Mouse (Mus musculus): ENCODE measurements around the gene Tmem94. TPM values are rescaled to one million over a fixed set of nuclear protein-coding genes. Genes with fewer than 3 reads are reported as not detected.
A peak's percentile ranks its signal among the peaks of the same experiment; 100 is the strongest.

Tmem94 gene
- polyA plus RNA-seq, 1 experiment from 2014 or later: 36.8 TPM

DNA sequence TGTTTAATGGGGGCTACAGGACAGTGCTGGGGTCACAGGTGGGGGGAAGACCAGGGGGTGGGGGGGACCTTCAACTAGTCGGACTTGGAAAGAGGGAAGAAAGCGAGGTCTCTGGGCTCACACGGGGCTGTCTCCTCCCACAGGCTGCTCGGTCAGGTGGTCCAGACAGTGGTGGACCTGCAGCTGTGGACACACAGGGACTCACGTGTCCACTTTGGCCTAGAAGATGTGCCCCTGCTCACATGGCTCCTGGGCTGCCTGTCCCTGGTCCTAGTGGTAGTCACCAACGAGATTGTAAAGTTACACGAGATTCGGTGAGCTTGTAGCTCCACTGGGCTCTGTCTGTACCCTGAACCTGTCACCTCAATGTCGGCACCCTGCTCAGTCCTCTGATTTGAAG is 32.4 kb downstream of the Tmem94 start:
- H3K36me3 ChIP-seq (replicated peaks): peaks cover 100% of the 10 kb centered on the region
- H3K9me3 ChIP-seq: no peaks in the 10 kb centered on the region
- H3K4me3 ChIP-seq: no peak overlapping the region
- H3K27me3 ChIP-seq (ENCODE audit: poor library complexity, severe bottlenecking): no peaks in the 10 kb centered on the region
- no peak for DNase-seq (ENCODE audit: extremely low spot score, low spot score)
- 87% methylated on average over 9 of the region's 9 CpGs for WGBS
- no peak overlapping the region for H3K27ac ChIP-seq
- 0 out of 2 replicates have a peak, but pooled peaks cover 4% of the 10 kb centered on the region for H3K4me1 ChIP-seq

DNA sequence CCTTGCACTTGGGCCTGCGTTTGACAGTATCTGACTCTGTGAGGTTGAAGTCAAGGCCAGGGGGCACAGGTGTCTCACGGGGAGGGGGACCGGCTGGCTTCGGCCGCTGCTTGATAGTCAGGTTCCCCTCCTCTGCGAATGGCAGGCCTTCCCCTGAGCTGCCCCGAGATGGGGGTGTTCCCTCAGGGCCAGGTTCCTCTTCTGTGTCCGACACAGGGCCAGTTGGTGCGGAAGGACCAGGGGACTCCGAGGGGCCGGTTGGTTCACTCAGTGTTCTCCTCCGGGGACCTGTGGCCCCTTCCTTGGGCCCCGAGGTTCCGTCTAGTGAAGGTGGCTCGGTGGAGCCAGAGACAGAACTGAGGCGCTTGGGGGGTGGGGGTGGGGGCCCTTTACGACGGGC is 35.7 kb downstream of the Tmem94 start:
- WGBS: 93% methylated on average over 18 of the region's 18 CpGs
- Histone ChIP-seq H3K4me1 (no peaks in the 10 kb centered on the region), H3K9me3 (no peaks in the 10 kb centered on the region), H3K4me3 (no peak overlapping the region), H3K36me3 (replicated peaks) (peaks cover 98% of the 10 kb centered on the region), H3K27ac (0 out of 2 replicates have a peak overlapping the region, but pooled peaks have one; percentile 36), H3K27me3 (ENCODE audit: poor library complexity, severe bottlenecking) (no peaks in the 10 kb centered on the region)
- DNase-seq (ENCODE audit: extremely low spot score, low spot score): no peak

DNA sequence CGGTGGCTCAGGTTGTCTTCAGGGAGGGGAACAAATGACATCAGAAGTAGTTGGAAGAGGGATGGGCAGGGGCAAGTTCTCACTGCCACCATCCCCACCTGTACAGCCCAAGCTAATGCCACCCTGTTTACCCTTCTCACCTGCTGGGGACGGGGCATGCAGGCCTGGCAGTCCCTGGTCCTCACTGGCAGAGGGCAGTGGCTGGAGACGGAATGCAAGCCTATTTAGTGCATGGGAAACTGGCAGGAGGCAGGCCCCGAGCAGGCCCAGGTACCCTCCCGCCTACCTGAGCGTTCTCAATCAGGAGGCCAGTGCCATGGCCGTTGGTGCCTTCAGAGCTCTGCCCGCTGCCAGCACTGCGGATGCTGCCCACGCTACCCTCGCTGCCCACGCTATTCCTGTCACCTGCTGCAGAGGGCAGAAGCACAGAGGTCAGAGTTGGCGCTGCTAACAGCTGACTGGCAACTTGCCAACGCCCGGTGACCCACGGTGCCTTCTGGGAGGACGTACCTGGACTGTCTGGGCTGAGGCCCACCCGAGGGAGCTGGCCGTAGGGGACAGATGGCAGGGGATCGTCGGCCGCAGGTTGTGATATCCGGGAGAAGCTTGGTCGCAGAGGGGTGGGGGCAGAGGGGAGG is 38.0 kb downstream of the Tmem94 start:
- H3K27me3 ChIP-seq (ENCODE audit: poor library complexity, severe bottlenecking): no peaks in the 10 kb centered on the region
- no peak for DNase-seq (ENCODE audit: extremely low spot score, low spot score)
- WGBS: 95% methylated on average over 24 of the region's 24 CpGs
- H3K27ac ChIP-seq: no peak overlapping the region
- H3K4me1 ChIP-seq: peaks cover 16% of the 10 kb centered on the region
- peaks cover 98% of the 10 kb centered on the region for H3K36me3 ChIP-seq (replicated peaks)
- H3K9me3 ChIP-seq: no peaks in the 10 kb centered on the region
- H3K4me3 ChIP-seq: no peak overlapping the region

DNA sequence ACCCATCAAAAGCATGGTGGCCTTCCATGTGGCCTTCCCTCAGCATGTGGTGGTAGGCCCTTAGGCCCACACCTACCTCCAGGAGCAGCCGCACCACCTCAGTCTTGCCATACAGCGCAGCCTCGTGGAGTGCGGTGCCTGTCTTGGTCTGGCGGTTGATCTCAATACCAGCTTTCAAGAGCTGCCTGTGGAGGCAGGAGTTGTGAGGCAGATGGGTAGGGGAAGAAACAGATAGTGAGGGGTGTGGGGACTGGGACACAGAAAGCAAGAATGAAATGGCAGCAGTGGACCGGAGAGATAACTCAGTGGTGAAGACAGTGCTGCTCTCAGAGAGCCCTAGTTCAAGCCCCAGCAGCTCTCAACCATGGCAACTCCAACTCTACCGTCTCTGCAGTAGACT is 39.8 kb downstream of the Tmem94 start:
- no peaks in the 10 kb centered on the region for H3K27me3 ChIP-seq (ENCODE audit: poor library complexity, severe bottlenecking)
- peaks cover 34% of the 10 kb centered on the region for H3K4me1 ChIP-seq
- no peak for DNase-seq (ENCODE audit: extremely low spot score, low spot score)
- no peak overlapping the region for H3K4me3 ChIP-seq
- peak overlapping the region; percentile 12; the same call in 1 of the 2 replicates for H3K27ac ChIP-seq
- H3K9me3 ChIP-seq: no peaks in the 10 kb centered on the region
- 94% methylated on average over 7 of the region's 7 CpGs for WGBS
- peaks cover 96% of the 10 kb centered on the region for H3K36me3 ChIP-seq (replicated peaks)

DNA sequence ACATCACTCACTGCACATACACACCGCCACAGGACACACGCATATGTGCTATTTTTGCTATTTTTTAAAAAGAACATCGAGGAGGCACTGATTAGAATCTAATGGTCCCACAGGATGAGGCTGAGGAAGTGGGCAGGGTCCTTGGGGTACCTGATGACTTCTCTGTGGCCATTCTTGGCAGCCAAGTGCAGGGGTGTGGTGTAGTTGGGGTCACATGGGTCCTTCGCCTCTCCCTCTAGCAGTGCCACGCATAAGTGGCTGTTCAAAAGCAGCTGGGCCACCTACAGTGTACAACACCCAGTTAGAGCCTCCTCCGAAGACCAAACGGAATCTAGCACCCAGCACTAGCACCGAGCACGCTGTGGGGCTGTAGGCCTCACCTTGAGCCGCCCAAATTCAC is 40.9 kb downstream of the Tmem94 start:
- DNase-seq (ENCODE audit: extremely low spot score, low spot score): no peak
- WGBS: 91% methylated on average over 10 of the region's 10 CpGs
- Histone ChIP-seq H3K27me3 (ENCODE audit: poor library complexity, severe bottlenecking) (no peaks in the 10 kb centered on the region), H3K36me3 (replicated peaks) (peaks cover 96% of the 10 kb centered on the region), H3K4me3 (no peak overlapping the region), H3K4me1 (peaks cover 45% of the 10 kb centered on the region), H3K9me3 (no peaks in the 10 kb centered on the region), H3K27ac (0 out of 2 replicates have a peak overlapping the region, but pooled peaks have one; percentile 45)

DNA sequence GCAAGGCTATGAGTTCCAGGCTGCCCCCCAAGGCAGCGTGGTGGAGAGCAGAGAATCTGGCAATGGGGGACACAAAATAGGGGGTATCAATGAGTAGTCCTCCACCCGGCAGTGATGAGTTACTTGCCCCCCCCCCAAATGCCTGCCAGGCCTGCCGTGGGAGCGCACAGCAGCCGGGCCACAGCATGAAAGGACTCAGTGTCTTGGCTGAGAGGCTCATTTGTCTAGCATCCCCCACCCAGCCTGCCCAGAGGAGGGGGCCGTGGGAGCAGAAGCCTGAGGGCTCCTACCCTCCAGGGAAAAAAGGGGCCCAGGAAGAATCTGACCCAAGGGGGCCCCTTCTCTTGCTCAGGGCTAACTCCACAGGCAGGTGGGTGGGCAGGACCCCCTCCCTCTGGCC is 42.1 kb downstream of the Tmem94 start:
- no peaks in the 10 kb centered on the region for H3K27me3 ChIP-seq (ENCODE audit: poor library complexity, severe bottlenecking)
- H3K9me3 ChIP-seq: no peaks in the 10 kb centered on the region
- H3K36me3 ChIP-seq (replicated peaks): peaks cover 95% of the 10 kb centered on the region
- DNase-seq (ENCODE audit: extremely low spot score, low spot score): no peak
- 90% methylated on average over 6 of the region's 6 CpGs for whole genome bisulfite sequencing
- H3K27ac ChIP-seq: peak overlapping the region; percentile 78
- peak overlapping the region; percentile 18; the same call in 1 of the 2 replicates for H3K4me3 ChIP-seq
- H3K4me1 ChIP-seq: peaks cover 57% of the 10 kb centered on the region

DNA sequence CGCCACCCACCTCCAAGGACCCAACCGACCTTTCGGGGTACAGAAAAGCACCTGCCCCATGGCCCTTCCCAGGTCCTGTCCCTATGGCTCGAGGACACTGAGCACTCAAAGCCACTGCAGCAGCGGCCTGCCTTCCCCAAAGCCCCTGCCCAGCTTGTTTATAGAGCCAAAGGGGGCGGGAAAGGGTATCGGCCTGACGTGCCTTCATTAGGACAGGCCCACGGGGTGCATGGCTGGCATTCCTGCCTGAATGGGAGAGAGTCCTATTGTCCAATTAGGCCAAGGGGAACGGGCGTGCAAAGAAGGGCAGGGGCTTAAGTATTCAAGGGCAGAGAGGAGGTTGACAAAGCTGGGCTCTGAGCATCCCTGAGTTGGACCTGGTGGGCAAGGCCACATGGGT is 42.7 kb downstream of the Tmem94 start:
- DNase-seq (ENCODE audit: extremely low spot score, low spot score): no peak
- H3K9me3 ChIP-seq: no peaks in the 10 kb centered on the region
- 63% methylated on average over 11 of the region's 11 CpGs for WGBS
- peaks cover 63% of the 10 kb centered on the region for H3K4me1 ChIP-seq
- H3K4me3 ChIP-seq: peak overlapping the region; percentile 18; the same call in 1 of the 2 replicates
- H3K36me3 ChIP-seq (replicated peaks): peaks cover 88% of the 10 kb centered on the region
- H3K27me3 ChIP-seq (ENCODE audit: poor library complexity, severe bottlenecking): no peaks in the 10 kb centered on the region
- peak overlapping the region; percentile 78 for H3K27ac ChIP-seq

DNA sequence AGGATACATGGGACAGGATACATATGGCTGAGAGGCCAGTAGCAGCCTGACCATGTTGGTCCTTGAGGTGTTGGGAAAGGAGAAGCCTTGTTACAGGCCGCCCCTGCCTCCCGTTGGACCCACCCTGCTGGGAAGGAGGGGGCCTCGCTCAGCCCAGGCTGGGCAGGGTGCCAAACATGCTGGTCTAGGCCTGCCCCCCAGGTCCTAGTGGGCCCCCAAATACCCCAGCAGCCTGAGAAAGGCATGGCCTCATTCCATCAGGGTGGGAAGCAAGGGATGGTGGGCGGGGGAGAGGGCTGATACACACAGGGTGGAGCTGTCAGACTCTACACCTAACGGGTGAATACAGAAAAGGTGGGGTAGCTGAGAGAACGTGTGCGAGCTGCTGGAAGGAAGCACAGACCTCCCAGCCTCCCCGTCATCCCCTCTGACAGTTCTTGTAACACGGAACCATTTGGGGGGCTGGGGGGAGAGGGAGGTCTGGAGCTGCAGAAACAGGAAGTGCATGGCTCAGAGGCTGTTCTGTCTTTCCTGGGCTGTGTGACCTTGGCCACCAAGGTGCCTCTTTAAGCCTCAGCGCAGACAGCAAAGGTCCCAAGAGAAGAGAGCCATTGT is 43.6 kb downstream of the Tmem94 start:
- Histone ChIP-seq H3K36me3 (replicated peaks) (peaks cover 80% of the 10 kb centered on the region), H3K27ac (peak overlapping the region; percentile 68), H3K4me3 (peak overlapping the region; percentile 18), H3K9me3 (no peaks in the 10 kb centered on the region), H3K27me3 (ENCODE audit: poor library complexity, severe bottlenecking) (no peaks in the 10 kb centered on the region), H3K4me1 (peaks cover 66% of the 10 kb centered on the region)
- DNase-seq (ENCODE audit: extremely low spot score, low spot score): no peak
- 82% methylated on average over 10 of the region's 10 CpGs for WGBS

DNA sequence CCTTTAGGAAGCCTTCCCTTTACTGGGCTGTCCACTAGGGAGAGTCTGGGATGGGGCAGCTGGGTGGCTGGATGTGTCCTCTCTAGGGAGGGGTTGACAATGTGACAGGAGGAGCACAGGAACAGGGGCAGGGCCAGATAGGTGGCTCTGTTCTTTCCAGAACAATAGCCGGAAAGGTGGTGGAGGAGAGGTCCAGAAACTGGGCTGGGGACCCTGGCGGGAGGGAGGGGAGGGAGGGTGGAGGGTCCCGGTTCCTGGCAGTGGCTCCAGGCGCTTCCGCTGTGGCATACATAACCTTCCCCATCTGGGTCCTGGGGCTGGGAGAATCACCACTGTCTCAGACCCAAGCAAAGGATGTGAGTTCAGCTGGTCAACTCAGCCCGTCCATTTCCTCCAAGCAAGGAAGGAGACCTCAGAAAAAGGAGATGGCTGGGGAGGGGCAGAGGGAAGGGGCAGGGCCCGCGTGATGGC is 44.1 kb downstream of the Tmem94 start:
- H3K9me3 ChIP-seq: no peaks in the 10 kb centered on the region
- peaks cover 70% of the 10 kb centered on the region for H3K4me1 ChIP-seq
- no peaks in the 10 kb centered on the region for H3K27me3 ChIP-seq (ENCODE audit: poor library complexity, severe bottlenecking)
- no peak for DNase-seq (ENCODE audit: extremely low spot score, low spot score)
- H3K4me3 ChIP-seq: no peak overlapping the region
- H3K27ac ChIP-seq: peak overlapping the region; percentile 68
- H3K36me3 ChIP-seq (replicated peaks): peaks cover 75% of the 10 kb centered on the region
- 74% methylated on average over 8 of the region's 8 CpGs for WGBS

DNA sequence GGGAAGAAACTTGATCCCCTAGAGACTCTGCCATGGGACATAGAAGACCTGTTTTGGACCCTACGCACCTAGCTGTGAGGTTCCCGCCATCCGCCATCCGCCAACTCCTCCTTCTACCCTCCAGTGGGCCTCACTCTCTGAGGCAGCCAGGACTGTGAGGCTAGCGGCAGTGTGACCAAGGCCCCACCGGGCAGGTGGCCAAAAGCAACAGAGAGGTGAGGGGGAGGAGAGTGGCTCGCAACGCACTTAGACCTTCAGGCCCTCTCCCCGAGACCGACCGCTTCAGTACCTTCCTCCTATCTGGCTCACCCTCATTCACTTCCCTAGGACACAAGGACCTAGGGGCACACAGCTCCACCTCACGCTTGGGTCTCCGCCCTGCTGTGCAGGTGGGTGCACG is 45.1 kb downstream of the Tmem94 start:
- Histone ChIP-seq H3K27me3 (ENCODE audit: poor library complexity, severe bottlenecking) (no peaks in the 10 kb centered on the region), H3K9me3 (no peaks in the 10 kb centered on the region), H3K27ac (0 out of 2 replicates have a peak overlapping the region, but pooled peaks have one; percentile 25), H3K4me3 (peak overlapping the region; percentile 89), H3K4me1 (peaks cover 79% of the 10 kb centered on the region), H3K36me3 (replicated peaks) (peaks cover 64% of the 10 kb centered on the region)
- WGBS: 93% methylated on average over 14 of the region's 14 CpGs
- DNase-seq (ENCODE audit: extremely low spot score, low spot score): no peak

DNA sequence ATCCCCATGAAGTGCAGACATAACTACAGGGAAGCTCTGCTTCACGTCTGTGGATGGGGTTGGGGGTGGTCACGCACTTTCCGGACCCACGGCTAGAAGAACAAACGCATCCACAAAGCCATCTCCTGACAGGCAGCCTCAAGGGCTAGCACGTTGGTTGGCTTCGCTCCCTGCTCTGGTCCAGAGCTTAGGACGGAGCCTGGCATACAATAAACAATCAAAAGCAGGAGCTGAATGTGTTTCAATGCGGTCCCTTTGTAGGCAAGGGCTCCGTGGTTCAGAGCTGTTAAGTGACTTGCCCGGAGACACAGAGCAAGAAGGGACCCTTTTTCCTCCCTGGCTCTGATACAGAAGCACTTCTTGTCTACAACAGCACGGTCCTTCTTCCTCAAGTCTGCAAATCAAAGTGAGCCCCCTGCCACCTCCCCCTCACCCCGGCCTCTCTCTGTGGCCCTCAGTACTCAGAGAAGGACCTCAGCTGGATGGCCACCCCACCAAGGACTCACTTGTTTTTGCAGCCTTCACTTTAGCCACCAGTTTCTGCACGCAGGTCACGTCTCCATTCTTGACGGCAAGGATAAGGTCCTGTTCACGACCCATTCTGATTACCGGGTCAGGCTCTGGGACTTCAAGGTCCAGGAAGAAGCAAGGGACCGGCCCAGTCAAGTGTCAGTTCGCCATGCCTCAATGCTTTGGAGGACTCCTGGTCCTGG is 46.3 kb downstream of the Tmem94 start:
- no peak for DNase-seq (ENCODE audit: extremely low spot score, low spot score)
- peak overlapping the region; percentile 89 for H3K4me3 ChIP-seq

DNA sequence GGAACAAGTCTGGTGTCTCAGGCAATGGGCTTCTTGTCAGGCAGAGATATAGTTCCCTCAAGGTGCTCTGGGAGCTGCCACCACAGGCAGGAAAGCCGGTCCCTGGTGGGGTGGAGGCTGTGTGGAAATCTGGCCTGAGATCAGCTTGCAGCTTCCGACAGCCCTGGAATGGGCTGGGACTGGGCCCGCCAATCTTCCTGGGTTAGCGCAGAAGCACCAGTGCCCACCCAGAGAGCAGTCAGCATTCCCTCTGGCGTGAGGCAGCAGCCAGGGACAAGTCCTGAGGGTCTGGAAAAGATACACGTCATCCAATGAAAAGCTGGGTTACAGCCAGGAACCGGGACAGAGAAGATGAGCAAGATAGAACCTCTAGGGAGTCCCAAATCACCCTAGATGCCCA is 46.9 kb downstream of the Tmem94 start:
- Histone ChIP-seq H3K27me3 (ENCODE audit: poor library complexity, severe bottlenecking) (no peaks in the 10 kb centered on the region), H3K27ac (peak overlapping the region; percentile 96; the same call in 1 of the 2 replicates), H3K9me3 (no peaks in the 10 kb centered on the region), H3K36me3 (replicated peaks) (peaks cover 59% of the 10 kb centered on the region), H3K4me3 (peak overlapping the region; percentile 89), H3K4me1 (peaks cover 80% of the 10 kb centered on the region)
- DNase-seq (ENCODE audit: extremely low spot score, low spot score): no peak
- 49% methylated on average over 7 of the region's 7 CpGs for WGBS

More for the DNA sequence above, 46.3 kb downstream of the Tmem94 start:
- Histone ChIP-seq H3K9me3 (no peaks in the 10 kb centered on the region), H3K27ac (peak overlapping the region; percentile 96; the same call in 1 of the 2 replicates), H3K36me3 (replicated peaks) (peaks cover 59% of the 10 kb centered on the region), H3K4me1 (peaks cover 83% of the 10 kb centered on the region), H3K27me3 (ENCODE audit: poor library complexity, severe bottlenecking) (no peaks in the 10 kb centered on the region)
- 88% methylated on average over 20 of the region's 20 CpGs for WGBS
